Mouse (Mus musculus) gastrocnemius, postnatal 4 days (tissue): ENCODE data around the gene BC025920. TPM values are rescaled to one million over a fixed set of nuclear protein-coding genes. Genes with fewer than 3 reads are reported as not detected.

ENCODE experiments used
- DNase-seq, 2 experiments: peaks; one replicate each; pipeline ENCODE4 v3.0.0; 2021 to 2022; ENCODE audit warnings: low spot score in 2 of 2, mixed read lengths in 2 of 2
- total RNA-seq, 2 experiments: library from RNA; stranded (reverse); gene quantifications; 2 replicates each; pipeline ENCODE4 v1.2.3; 2021

Gene BC025920
- total RNA-seq, 2 experiments from 2014 or later, result 1.2 to 1.7 TPM

DNA sequence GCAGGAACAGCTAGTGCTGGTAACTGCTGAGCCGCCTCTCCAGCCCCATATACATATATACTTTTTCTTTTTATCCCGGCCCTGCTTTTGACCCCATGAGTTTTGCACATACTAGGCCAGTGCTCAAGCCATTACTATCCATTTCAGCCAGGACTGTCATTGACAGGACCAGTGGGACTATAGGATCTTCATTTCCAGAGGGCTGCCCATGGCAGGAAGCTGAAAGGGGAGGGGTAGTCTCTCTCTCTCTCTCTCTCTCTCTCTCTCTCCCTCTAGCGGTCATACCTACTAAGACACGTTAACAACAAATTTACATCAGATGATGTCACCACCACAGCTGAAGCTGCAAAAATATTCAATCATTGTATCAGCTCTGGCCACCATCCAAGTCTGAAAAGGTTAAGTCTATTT is 3.3 kb upstream of the BC025920 start:
- no peak for DNase-seq

DNA sequence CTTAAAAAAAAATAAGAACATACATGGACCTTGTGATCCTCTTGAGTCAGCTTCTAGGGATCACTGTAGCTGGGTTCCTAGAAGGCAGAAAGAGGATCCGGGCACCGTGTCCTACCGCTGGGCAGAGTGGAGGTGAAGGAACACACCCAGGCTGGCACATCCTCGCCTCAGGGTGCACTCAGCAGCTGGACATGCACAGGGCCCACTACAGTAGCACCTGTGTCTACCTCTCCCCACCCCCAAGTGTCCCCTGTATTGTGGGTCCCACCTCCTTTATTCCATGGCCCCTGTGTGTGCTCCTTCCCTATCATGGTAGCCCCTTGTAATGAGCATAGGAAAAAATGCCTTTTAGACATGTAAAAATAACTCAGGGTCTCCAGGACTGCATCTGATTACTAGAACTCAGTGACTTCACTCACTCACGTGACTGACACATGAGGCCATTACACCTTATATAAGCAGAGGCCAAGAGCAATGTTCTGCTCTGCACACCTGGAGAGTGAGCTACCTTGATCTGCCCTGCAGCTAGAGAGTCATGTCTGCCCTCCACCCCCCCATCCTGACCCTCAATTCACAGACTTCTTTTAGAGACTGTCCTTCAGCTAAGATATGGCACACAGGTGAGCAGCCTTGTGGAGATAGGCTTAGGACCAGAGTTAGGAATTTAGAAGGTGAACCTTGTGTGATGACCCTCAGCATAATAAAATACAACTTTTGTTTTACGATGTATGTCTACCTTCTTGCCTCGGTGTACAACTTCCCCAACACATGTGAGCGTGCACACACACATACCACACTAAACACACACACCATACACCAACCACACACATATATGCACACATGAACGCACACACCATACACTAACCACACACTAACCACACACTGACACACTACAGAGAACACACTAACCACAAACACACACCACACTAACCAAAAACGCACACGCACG is 1.8 kb upstream of the BC025920 start:
- no peak for DNase-seq

DNA sequence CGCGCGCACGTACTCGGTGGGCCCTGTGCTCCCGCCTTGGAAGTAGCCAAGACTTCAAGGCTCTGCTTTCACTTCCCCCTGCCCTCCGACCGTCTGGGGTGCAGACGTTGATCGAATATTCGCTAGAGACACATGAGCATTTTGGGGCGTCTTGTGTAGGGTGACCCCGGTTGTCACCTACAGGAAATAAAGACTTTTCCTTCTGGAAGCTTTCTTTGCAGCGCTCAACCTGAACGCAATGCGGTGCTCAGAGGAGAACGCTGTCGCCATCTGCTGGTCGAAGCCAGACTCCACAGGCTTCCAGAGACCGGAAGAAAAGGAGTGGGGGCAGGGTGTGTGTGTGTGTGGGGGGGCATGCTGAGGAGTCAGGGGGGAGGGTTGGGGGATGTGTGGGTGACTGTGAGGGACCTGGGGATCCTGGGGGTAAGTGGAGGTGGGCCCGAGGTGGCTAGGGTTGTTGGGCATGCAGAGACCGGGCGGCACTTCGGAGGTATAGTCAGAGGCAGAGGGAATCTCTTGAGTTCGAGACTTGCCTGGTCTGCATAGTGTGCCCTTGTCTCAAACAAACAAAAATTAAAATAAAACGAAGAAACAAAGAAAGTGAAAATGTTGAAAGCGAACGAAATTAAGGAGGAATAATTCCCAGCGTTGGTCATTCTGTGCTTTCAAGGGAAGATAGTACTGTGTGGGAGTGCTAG is 953 bp upstream of the BC025920 start:
- peak; percentile 68 to 86 for DNase-seq

DNA sequence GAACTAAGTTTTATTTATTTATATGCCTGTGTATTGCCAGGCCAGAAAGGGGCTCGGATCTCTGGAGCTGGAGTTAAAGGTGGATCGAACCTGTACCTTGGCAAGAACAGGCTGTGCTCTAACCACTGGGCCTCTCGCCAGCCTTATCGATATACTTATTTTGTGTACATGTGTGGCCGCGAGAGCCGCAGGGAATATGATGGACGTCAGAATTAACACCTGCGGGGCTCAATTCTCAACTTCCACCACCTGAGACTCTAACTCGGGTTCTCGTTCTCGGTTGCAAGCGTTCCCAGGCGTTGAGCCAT is 450 bp upstream of the BC025920 start:
- no peak for DNase-seq

DNA sequence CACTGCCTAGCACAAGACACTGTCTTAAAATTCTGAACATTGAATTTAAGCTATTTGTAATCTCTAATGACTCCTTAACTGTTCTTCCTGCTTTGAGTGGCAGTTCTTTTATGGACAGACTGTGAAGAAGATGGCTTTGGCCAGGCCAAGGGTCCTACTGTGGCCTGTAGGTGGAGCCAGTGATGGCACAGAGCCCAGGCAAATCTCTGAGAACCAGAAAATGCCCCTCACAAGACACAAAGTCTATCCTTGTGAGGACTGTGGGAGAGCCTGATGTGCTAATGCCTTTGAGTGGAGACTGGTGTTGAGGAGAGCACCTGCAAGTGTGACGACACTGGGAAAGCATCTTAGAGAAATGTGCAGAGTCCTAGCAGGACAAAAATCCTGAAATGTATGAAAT is 2.2 kb downstream of the BC025920 start:
- DNase-seq, result no peak

DNA sequence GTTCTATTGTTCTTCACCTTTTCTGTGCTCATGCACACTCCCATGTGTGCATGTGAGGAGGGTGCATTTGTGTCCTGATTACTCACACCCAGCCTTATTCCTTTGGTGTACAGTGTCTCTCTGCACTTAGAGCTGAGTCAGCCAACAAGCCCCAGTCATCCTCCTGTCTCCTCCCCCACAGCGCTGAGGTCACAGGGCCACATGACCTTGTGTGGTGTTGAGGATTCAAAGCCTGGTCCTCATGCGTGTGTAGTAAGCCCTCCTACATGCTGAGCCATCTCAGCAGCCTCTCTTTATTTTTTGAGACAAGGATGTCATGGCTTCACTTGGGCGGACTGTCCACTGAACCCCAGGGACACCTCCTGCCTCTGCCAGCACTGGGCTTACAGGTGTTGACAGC is 6.7 kb downstream of the BC025920 start:
- no peak for DNase-seq

DNA sequence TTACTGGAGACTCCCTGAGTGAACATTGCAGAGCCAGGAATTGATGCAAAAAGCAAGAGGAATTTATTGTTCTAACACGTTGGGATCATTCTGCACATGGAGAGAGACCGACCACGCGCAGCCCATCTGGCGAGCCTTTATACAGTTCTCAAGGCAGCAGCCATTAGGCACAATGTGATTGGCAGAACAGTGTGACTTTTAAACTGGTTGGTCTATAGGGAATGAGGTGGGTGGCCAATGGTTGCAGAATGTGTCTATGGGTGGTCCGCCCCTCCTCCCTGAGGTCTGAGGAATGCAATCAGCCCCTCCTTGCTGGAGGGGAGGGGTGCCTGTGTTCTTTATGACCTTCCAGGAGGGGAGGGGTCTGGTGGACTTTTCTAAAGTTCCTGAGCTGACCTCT is 9.4 kb downstream of the BC025920 start:
- DNase-seq, result no peak

DNA sequence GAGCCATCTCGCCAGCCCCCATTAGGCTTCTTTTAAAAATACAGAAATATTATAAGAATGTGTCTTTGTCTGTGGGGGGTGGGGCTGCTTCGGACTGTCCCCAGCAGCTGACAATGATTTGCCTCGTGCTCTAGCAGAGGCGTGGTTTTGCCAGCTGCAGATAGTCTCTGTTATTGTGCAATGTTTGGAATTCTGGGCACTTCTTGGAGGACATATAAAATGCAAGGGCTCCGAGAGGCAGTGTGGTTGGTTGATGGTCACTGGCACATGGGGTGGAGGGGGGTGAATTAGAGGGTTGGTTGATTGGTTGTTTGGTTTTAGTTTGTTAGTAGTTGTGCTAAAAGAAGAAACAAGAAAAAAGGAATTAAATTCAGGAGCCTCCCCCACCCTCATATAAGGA is 13.9 kb downstream of the BC025920 start:
- no peak for DNase-seq

DNA sequence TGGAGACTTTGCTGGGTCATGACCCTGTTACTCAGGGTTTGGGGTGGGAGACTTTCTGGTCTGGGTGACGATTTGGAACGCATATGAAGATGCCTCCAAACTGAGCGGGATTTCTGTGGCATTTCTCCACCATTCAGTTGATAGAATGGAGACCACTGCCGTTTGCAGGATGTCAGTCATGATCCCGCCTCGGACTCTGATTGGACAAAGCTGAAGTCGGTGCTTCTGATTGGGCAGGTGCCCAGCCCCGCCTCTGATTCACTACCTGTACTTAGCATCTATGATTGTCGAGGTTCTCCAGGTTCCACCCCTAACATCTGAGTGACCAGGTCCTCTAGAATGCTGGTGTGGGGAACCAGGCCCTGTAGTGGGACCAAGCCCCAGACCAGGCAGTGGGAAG is 14.7 kb downstream of the BC025920 start:
- no peak for DNase-seq

DNA sequence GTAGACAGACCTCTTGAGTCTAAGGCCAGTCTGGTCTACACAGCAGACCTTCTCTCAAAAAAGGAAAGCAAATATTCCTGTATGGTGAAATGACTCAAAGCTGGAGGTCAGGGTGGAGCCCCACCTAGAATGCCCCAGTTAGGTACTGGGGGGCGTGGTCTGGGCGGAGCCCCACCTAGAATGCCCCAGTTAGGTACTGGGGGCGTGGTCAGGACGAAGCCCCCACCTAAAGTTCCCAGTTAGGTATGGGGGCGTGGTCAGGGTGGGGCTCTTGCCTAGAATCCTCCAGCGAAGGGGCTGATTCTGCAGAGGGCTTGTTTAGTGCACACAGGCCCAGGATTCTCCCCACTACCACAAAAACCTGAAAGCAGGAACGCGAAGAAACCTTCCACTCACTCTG is 17.4 kb downstream of the BC025920 start:
- no peak for DNase-seq

DNA sequence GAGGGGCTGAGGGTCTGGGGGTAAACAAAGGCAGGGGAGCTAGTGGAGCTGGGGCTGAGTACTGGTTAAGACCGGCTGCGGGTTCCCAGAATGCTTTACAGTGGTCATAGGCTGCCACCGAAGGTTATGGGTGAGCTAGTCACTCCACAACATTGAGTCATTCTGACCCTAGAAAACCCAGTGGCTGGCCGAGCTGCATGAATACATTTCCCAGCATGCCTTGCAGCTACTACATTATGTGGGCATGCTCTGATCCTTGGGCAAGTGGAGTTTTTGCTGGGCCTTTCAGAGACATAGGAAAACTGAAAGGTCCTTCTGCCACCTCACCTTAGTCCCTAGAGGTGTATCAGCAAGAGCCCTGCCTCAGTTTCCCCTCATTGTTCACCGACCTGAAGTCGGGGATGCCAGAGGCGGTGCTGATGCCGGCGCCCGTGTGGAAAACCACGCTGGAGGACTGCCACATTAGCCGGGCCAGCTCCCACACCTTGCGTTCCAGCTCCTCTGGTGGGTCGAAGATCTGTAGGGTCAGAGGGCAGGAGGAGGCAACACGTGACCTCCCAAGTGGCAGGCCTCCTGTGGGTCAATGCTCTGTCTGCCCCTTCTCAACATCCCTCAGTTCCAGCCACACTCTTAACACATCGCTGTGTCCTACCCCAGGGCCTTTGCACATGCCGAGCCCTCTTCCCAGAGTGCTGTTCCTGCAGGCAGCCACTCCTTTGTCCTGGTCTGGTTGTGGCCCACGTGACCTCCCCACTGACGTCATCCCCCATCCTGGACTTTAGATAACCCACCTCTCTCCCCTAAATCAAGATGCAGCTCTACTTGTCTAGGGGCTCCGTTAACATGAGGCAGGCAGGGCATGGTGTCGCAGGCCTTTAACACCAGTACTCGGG is 20.3 kb downstream of the BC025920 start:
- DNase-seq, result no peak

DNA sequence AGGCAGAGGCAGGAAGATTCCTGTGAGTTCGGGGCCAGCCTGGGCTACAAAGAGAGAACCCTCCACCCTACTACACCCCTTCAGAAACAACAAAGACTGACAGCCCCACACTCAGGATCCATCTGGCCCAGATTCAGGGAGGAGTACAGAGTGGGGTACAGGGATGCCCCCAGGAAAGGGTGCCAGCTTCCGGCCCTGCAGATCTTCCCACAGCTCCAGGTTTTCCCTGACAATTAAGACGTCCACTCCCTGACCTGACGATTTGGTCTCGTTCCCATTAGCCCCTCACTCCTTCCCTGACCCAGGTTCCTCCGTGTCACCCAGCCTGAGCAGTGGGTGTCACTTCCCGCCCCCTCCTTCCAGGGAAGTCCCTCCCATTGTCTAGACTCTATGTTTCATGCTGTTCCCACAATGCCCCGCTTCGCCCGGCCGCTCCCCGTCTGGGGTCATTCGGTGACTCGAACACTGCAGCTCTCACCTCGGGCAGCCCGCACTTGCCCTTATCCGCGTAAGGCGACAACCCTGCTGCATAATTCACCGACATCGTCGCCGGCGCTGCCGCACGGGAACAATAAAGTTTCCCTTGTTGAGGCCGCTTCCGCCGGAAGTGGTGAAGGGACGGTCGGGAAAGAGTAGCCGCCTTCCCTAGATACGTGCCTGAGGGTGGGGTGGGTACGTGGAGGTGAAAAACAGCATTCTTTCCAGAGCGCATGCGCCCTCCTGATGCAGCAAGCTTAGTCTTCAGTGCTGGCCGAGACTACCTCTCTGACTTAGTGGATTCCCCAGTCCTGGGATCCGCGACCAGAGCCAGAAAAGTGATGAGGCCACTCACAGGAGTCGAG is 21.1 kb downstream of the BC025920 start, which contains the start of gene Sirt6:
Gene Sirt6 (minus strand): TSS at position 804 of the 842 bp plus-strand sequence.
- DNase-seq, result peak; percentile 73 to 88

DNA sequence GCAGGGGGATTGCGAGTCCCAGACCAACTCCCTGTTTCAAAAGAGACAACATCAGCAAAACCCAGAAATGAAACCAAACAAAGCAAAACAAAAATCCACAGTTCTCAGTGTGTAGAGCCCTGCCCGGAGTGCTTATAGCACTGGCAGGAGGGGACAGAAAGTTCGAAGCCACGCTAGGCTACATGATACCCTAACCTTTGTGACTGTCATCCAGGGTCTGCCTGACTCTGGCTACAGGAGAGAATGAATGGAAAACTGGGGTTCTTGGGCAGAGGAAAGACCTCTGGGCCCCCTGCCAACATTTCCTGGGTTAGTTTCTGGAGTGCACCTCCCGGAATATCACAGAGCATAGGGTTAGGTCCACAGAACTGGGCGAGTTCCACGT is 21.8 kb downstream of the BC025920 start:
- DNase-seq, result peak in 1 of 2 experiments; percentile 36

DNA sequence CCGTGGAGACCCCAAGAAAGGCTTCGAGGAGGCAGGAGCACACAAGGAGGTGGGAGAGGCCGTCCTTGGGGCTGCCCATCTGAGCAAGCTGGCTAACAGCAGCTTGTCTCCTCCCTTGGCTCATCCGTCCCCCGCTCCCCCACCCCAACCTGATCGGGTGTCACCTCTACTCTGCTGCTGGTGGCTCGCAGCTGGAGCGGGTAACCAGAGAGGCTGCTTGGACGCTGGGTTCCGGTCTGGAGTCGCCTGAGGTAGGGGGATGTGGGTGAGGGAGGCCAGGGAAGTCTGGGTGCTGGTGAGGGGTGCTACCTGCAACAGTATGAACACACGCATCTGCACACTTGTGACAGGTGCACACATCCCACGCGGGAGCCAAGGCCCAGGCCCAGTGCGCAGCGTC is 22.3 kb downstream of the BC025920 start, which contains the start of gene Ankrd24:
Gene Ankrd24 (plus strand): TSS at position 151 of the 400 bp plus-strand sequence.
- no peak for DNase-seq

DNA sequence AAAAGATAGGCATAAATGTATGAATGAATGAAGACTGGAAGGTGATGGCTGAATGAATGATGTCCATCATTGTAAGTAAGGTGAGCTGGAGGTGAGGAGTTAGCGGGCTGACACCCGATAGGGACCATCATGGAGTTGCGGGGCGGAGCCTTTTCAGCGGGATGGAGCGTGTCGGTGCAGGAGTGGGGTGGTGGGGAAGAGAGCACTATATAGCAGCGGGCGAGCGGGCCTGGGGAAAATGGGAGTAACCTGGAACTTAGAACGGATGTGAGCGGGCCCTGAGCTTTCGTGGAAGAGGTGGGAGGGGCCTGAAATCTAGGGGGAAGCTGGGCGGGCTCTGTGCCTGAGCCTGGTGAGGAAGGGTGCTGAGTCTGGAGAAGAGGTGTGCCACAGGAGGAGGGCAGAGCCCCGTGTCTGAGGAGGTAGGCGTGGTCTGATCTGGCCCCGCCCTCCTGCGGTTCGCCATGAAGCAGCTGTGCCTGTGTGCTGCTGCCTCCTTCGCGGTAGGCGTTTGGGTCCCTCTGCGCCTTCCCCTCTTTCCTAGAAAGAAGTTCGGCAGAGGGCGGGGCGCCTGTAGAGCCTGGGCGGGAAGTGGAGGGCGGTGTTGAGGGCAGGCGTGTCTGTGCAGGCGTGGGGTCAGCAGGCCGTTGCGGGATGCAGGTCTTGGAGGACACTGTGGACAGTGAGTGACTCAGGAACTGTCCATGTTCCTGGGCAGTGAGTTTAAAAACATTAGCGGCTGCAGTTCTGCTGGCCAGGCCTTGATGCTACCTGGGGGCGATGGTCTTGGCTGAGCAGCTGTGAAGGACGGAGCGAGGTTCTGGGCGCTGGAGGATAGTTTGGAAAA is 27.4 kb downstream of the BC025920 start:
- DNase-seq, result peak; percentile 70 to 82

DNA sequence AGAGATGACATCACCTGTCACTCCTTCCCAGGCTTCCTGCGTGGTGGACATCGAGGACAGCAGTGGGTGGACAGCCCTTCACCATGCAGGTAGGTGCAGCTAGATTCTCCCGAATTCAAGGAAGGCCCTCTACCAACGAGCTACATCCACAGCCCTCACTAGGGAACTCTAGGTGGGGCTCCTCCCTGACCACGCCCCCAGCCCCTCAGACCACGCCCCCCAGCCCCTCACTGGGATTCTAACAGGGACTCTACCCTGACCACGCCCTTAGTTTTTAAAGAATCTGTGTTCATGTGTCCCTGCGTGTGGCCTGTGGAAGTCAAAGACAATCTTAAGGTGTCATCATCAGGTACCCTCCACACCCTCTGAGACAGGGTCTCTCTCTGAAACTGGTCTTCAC is 30.3 kb downstream of the BC025920 start:
- no peak for DNase-seq

DNA sequence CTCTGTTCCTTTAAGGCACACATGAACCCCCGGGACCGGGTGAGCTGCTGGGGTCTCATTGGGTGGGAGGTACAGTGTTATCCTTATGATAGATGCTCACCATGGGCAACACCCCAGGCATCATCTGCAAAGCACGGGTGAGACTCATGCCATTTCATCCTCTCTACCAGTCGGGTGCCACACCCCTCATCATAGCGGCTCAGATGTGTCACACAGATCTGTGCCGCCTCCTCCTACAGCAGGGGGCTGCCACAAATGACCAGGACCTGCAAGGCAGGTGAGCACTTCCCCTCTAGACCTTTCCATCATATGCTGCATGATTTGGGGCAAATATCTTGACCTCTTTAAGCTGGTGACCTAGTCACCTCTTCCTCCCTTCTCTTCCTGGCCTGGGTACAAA is 32.0 kb downstream of the BC025920 start:
- DNase-seq, result no peak

DNA sequence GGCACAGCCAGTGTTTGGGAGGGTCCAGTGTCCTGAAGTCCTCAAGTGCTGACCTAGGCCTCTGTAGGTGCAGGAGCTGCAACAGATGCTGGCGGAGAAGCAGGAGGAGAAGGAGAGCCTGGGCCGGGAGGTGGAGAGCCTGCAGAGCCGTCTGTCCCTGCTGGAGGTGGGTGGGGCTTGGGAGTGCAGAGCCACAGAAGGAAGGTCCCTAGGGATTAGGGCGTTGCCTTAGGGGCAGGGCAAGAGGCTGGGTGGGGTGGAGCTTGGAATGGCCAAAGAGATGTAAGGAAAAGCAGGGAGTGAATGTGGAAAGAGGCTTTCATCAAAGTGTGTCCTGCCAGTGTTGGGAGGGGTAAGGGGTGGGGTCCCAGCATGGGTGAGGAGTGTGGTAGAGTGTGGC is 34.8 kb downstream of the BC025920 start:
- peak in 1 of 2 experiments; percentile 14 for DNase-seq

DNA sequence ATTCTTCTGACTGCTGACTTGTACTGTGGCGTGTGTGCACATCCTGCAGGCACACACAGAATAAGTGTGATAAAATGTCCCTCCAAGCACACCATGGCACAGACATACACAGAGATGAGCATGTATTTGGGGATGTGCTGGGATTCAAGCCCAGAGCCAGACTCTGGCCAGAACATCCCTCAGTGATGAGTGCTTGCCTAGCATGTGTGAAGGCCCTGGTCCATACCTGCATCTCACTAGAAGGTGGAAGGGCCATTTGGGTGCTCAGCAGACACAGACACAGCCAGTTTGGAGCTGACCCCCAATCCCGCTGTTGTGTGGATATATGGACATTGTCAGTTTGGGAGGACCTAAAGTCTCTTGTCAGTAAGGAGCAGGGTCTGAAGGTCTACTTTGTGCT is 35.5 kb downstream of the BC025920 start:
- DNase-seq, result peak in 1 of 2 experiments; percentile 10
